Mouse (Mus musculus): Measurements from ENCODE around the gene Gm28042.

GRCm38 (mm10) chr2:120065243-120065642 lies 38.0 kb downstream of the Gm28042 start:
- TF ChIP-seq CTCF (IDR thresholded peaks at IDR 0.05; ENCODE audit: borderline replicate concordance, control insufficient read depth, extremely low read depth, insufficient read depth, low read length, poor library complexity) (no peak), POLR2A (IDR thresholded peaks at IDR 0.05; ENCODE audit: control insufficient read depth, extremely low read depth, insufficient read depth, low read length, poor library complexity) (no peak)
